Mouse (Mus musculus) T-cell, adult 2 months (primary cell): Measurements from ENCODE around the gene Ppp6r3.

ENCODE experiments used
- DNase-seq: peaks from one replicate; pipeline ENCODE4 v3.0.0; 2022; ENCODE audit warnings: low spot score

Gene Ppp6r3

DNA sequence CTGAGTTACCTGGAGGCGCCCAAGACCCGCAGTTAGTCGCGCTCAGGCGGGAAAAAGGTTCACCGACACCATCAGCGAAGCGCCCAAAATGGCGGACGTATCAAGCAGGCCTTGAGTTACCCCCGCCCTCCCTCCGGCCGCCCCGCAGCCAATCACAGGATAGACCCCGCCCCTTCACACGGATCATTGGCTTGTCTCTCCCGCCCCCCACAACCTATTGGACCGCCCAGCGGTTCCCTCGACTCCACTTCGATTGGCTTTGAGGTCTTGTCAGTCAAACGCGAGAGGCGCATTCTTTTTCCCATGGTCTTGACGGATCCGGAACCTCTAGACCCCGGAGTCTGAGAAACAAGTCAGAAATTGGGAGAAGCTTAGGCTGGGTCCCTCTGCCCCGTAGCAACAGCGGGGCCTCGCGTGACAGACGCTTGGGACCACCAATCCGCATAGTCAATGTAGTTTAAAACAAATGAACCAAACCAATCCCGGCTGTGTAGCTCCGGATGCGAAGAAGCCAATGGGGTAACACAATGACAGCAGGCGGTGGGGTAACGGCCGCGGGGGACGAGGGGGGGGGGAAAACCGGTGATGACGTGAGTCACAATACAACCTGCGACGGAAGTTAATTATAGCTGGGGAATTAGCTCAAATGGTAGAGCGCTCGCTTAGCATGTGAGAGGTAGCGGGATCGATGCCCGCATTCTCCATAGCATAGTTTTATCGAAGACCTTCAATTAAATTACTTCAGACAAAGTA lies at the start of gene Ppp6r3:
Gene Ppp6r3, minus strand, starts transcription at position 118 of the 753 bp plus-strand sequence.
- DNase-seq = peak; percentile 98

GRCm38 (mm10) chr19:3625111-3625510 lies 49.6 kb upstream of the Ppp6r3 start:
- no peak for DNase-seq

- DNase-seq = peak; percentile 38
Observed at GRCm38 (mm10) chr19:3623824-3624223, 48.3 kb upstream of the Ppp6r3 start.

GRCm38 (mm10) chr19:3623294-3623693 lies 47.7 kb upstream of the Ppp6r3 start:
- DNase-seq = no peak

GRCm38 (mm10) chr19:3620871-3621270 lies 45.3 kb upstream of the Ppp6r3 start:
- no peak for DNase-seq

GRCm38 (mm10) chr19:3619359-3619758 lies 43.8 kb upstream of the Ppp6r3 start:
- no peak for DNase-seq

DNA sequence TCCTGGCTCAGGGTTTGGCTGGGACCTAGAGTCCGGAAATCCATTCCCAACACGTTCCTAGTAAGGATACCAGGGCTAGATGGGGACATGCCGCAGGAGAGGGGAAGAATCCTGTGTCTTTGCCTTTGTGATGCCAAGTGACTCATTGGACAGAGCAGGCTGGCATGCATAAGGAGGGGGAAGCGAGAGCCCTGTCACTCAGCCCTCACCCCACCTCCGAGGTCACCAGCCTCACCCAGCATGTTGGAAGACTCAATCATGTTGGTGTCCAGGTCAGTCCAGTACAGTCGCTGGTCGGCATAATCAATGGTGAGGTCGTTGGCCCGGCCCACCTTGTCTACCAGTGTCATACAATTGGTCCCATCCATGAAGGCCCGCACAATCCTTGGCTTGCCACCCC lies 38.4 kb upstream of the Ppp6r3 start:
- no peak for DNase-seq

GRCm38 (mm10) chr19:3612534-3613273 lies 37.2 kb upstream of the Ppp6r3 start:
- no peak for DNase-seq

DNA sequence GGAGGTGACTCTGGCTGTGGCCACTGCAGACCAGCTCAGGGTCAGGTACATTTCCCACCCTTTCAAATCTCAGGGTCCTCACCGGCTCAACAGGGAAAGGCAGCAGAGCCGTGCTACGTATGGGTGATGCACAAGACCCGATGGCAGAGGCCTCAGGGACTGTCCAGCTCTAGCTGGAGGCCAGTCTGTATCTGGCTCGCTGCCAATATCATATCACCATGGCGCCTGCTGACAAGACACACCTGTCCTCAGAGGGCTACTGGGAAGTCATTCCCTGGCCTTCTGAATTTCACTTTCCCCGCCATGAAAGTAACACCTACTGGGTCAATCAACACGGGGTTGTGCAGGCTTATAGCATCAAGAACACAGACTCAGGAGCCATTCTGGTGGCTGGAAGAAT lies 36.2 kb upstream of the Ppp6r3 start:
- no peak for DNase-seq

GRCm38 (mm10) chr19:3610886-3611285 lies 35.3 kb upstream of the Ppp6r3 start:
- DNase-seq = no peak

GRCm38 (mm10) chr19:3609826-3610225 lies 34.3 kb upstream of the Ppp6r3 start:
- DNase-seq = no peak

DNA sequence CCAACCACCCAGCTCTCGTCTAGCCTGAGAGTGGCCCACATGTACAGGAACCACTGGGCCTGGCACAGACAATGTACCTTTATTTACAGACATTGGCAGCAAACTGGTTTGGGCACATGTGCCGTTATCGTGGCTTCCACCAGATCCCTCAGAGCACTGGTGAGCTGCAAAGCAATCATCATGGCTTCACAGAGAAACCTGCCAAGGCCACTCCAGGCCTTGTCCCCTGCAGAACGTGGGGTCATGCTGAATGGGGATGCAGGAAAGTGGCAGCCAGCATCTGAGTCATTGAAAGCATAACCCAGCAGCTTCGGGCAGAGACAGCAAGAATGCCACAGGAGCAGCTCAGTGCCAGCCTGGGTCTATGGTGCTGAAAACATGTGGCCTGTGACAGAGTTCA lies 18.8 kb upstream of the Ppp6r3 start:
- DNase-seq = no peak

DNA sequence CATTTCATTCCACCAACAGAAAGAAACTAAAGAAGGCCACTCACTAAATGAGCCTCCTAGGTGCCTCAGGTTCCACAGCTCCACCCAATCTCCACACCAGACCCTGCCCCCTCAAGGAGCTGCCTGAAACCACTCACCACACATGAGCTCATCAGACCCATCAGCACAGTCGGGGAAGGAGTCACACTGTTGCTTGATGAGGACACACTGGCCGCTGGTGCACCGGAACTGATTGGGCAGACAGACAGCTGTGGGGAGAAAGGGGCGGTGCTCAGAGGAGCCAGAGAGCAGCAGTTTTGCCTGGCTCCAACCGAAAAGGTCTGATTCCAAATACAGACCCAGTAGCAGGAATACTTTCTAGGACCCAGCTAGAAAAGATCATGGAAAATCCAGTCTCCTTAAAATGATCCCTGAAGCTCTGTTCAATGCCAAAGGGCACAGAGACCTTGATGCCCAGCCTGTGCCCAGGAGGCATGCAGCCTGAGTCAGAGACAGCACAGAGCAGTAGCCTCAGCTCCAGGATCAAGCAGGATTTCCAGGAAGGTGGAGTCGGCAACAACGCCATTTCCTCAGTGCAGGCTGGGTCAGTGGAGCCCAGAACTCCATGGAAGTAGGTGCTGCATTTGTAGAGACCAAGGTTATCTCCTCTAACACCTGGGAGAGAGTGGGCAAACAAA lies 18.0 kb upstream of the Ppp6r3 start:
- DNase-seq = no peak

GRCm38 (mm10) chr19:3589968-3590367 lies 14.4 kb upstream of the Ppp6r3 start:
- no peak for DNase-seq

- no peak for DNase-seq
Observed at GRCm38 (mm10) chr19:3589547-3589946, 14.0 kb upstream of the Ppp6r3 start.

- DNase-seq = peak; percentile 49
Observed at GRCm38 (mm10) chr19:3587729-3588128, 12.2 kb upstream of the Ppp6r3 start.

- peak; percentile 44 for DNase-seq
Observed at GRCm38 (mm10) chr19:3586540-3586939, 11.0 kb upstream of the Ppp6r3 start.

GRCm38 (mm10) chr19:3586026-3586425 lies 10.5 kb upstream of the Ppp6r3 start:
- no peak for DNase-seq

- DNase-seq = peak; percentile 53
Observed at GRCm38 (mm10) chr19:3581326-3581725, 5.8 kb upstream of the Ppp6r3 start.

- DNase-seq = no peak
Observed at GRCm38 (mm10) chr19:3577911-3578290, 2.4 kb upstream of the Ppp6r3 start.

DNA sequence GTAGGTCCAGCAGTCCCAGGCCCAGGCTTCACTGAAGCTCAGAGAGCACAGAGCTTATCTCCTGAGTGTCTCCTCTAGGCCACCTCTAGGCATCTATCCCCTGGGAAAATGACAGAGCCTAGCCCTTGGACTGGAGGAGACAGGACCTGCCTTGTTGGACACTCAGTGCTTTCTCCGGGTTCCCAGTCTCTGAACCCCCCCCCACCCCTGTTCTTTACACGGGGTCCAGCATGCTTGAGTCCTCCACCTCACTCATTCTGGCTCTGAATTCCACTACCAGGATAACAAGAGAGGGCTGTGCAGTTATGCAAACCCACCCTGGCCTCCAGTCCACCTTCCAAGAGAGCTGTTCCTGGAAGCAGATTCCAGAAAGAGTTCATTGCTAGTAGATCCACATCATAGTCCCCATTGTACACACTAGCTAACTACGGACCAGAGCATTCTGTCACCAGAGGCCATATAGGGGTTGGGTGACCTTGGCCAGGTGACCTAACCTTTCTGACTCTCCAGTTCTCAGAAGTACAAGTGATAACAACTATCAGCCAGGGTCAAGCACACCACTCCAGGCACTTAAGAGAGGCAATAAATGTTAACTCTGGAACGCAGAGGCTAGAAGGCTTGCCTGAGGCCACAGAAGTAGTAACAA lies 1.8 kb upstream of the Ppp6r3 start:
- no peak for DNase-seq

- no peak for DNase-seq
Observed at GRCm38 (mm10) chr19:3576451-3577264, 1.1 kb upstream of the Ppp6r3 start.
